ENCODE assay signal across 27 mouse cellular contexts in the genomic region with DNA sequence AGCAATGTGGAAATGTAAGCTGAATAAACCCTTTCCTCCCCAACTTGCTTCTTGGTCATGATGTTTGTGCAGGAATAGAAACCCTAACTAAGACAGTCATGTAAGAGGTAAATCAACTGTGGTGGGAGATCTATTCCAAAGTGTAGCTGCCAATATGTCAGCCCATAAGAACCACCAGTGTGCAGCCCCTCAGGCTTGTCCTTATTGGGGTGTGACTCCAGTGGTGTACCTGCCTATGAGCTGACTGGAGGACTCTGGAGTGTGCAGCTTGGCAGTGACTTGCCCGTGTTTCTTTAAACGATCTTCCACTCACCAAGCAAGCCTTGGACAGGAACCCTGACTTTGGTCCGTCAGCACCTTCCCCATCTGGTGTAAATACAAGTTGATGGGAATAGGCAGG.
DNase-seq lines count a peak whose midpoint lies in the region; ATAC-seq and TF ChIP-seq lines count a peak whose summit lies in the region.
"Had no signal": no experiment of that assay in that cellular context is flagged by ENCODE, and none has a peak within 500 bp of the region (broad histone marks: within the 10 kb centered on the region; RNA-seq: fewer than 3 reads in every experiment).

No protein-coding gene starts in this region.

- intact Hi-C loops in left cerebral cortex, postnatal 36 days (cut with DNase I), result no loop called here

- DNase-seq in G1E (ENCODE audit: low spot score) (no peak), MEL (ENCODE audit: low read depth, low spot score) (peak; percentile 28)
- peak in 2 of 3 experiments; percentile 16 to 22 for DNase-seq in liver, embryonic 14.5 days (ENCODE audit: low read depth in 3 of 3, low spot score in 3 of 3)
- no peak for DNase-seq in left cerebral cortex, postnatal 36 days (ENCODE audit: low spot score in 2 of 2)
- no peak for DNase-seq in layer of hippocampus, adult 8-10 months (ENCODE audit: low spot score in 2 of 2)
- DNase-seq: adrenal gland, postnatal 36 days; cerebellum, adult 18-20 months; cerebellum, postnatal 25 days; embryo, embryonic 11 days; gastrocnemius, postnatal 10 days; kidney, postnatal 36 days; left cerebral cortex, postnatal 4 days; right cerebral cortex, adult 18-20 months; right cerebral cortex, postnatal 4 days had no signal

- H3K4me3 ChIP-seq in G1E (ENCODE audit: low read depth, low read length) (peak overlapping the region; percentile 59; the same call in 1 of the 2 replicates), MEL (ENCODE audit: control insufficient read depth in 1 of 2, insufficient read depth in 1 of 2, low read depth in 2 of 2, low read length in 2 of 2) (peak overlapping the region in 1 of 2 experiments; percentile 45; a peak in 2 of 4 replicates)
- peak overlapping the region; percentile 40 for H3K4me3 ChIP-seq in erythroblast, embryonic 14.5 days (replicated peaks)
- H3K4me3 ChIP-seq in liver, embryonic 14.5 days (ENCODE audit: insufficient read depth in 1 of 2, low read depth in 2 of 2, low read length in 2 of 2), result no peak overlapping the region
- H3K4me3 ChIP-seq: embryonic facial prominence, embryonic 13.5 days; forebrain, embryonic 15.5 days; left cerebral cortex, adult 2 months; limb, embryonic 15.5 days; neural tube, embryonic 15.5 days; stomach, embryonic 15.5 days had no signal

- H3K4me1 ChIP-seq in G1E (ENCODE audit: insufficient read depth, low read depth, low read length) (peaks cover 52% of the 10 kb centered on the region), MEL (ENCODE audit: control insufficient read depth in 1 of 2, insufficient read depth in 2 of 2, low read length in 2 of 2) (peaks cover 2 to 4% of the 10 kb centered on the region in 2 experiments)
- peaks cover 82% of the 10 kb centered on the region for H3K4me1 ChIP-seq in erythroblast, embryonic 14.5 days (ENCODE audit: control insufficient read depth)
- peaks cover 36 to 42% of the 10 kb centered on the region in 2 experiments for H3K4me1 ChIP-seq in liver, embryonic 14.5 days (replicated peaks; ENCODE audit: control insufficient read depth in 2 of 2, insufficient read depth in 2 of 2, low read length in 1 of 2)
- H3K4me1 ChIP-seq: limb, embryonic 15.5 days; stomach, embryonic 15.5 days had no signal

- no peak for ATAC-seq in G1E (ENCODE audit: extremely low read depth, insufficient number of reproducible peaks, low FRiP score, poor library complexity, severe bottlenecking)
- ATAC-seq in liver, embryonic 14.5 days (ENCODE audit: insufficient read depth), result peak; percentile 12; the same call in 1 of the 2 replicates
- ATAC-seq in megakaryocyte, adult 5-6 weeks (ENCODE audit: poor library complexity, severe bottlenecking), result no peak
- ATAC-seq: forebrain, embryonic 15.5 days; hindbrain, embryonic 16.5 days; lung, postnatal 0 days had no signal

- H3K4me2 ChIP-seq in liver, embryonic 14.5 days (ENCODE audit: low read depth), result peak overlapping the region; percentile 73
- H3K4me2 ChIP-seq: embryonic facial prominence, embryonic 13.5 days; forebrain, embryonic 15.5 days; heart, embryonic 11.5 days; limb, embryonic 15.5 days; midbrain, embryonic 11.5 days; neural tube, embryonic 15.5 days; stomach, embryonic 15.5 days had no signal

- no peak for TF ChIP-seq POLR2A in MEL (IDR thresholded peaks at IDR 0.05; ENCODE audit: control insufficient read depth in 1 of 2, insufficient read depth in 1 of 2, low read depth in 1 of 2, low read length in 2 of 2, poor library complexity in 1 of 2)

- TF ChIP-seq CTCF in G1E (IDR thresholded peaks at IDR 0.05; ENCODE audit: low read depth, low read length), result no peak
- no peak for TF ChIP-seq CTCF in MEL (IDR thresholded peaks at IDR 0.05 in 2 of 3, conservative IDR thresholded peaks at IDR 0.05 in 1 of 3; ENCODE audit: control insufficient read depth in 1 of 3, insufficient read depth in 1 of 3, low read depth in 2 of 3, low read length in 3 of 3, poor library complexity in 1 of 3, severe bottlenecking in 1 of 3)
- TF ChIP-seq CTCF in liver, embryonic 14.5 days (IDR thresholded peaks at IDR 0.05; ENCODE audit: low read depth), result no peak

- no peak for TF ChIP-seq EP300 in MEL (IDR thresholded peaks at IDR 0.05; ENCODE audit: low read depth in 1 of 2, low read length in 2 of 2)
- no peak for TF ChIP-seq EP300 in liver, embryonic 14.5 days (IDR thresholded peaks at IDR 0.05; ENCODE audit: low read depth)

- H3K27ac ChIP-seq in MEL (ENCODE audit: control insufficient read depth, low read depth, low read length), result peak overlapping the region; percentile 32
- H3K27ac ChIP-seq in liver, embryonic 14.5 days, result peak overlapping the region; percentile 95
- H3K27ac ChIP-seq: embryonic facial prominence, embryonic 13.5 days; forebrain, embryonic 15.5 days; left cerebral cortex, adult 2 months; limb, embryonic 15.5 days; macrophage; neural tube, embryonic 15.5 days; stomach, embryonic 15.5 days had no signal

- no peak overlapping the region for H3K9ac ChIP-seq in MEL (ENCODE audit: control insufficient read depth, low read depth, low read length, poor library complexity, severe bottlenecking)
- H3K9ac ChIP-seq in liver, embryonic 14.5 days (replicated peaks), result peak overlapping the region; percentile 57
- H3K9ac ChIP-seq: embryonic facial prominence, embryonic 13.5 days; forebrain, embryonic 15.5 days; limb, embryonic 15.5 days; neural tube, embryonic 15.5 days; stomach, embryonic 15.5 days had no signal

- H3K9me3 ChIP-seq in G1E (replicated peaks), result 0 out of 2 replicates have a peak, but pooled peaks cover 8% of the 10 kb centered on the region
- H3K9me3 ChIP-seq in MEL (replicated peaks; ENCODE audit: insufficient read depth, low read length), result no peaks in the 10 kb centered on the region
- H3K9me3 ChIP-seq in erythroblast, embryonic 14.5 days (ENCODE audit: control insufficient read depth, low read length), result peaks cover 7% of the 10 kb centered on the region
- H3K9me3 ChIP-seq in liver, embryonic 14.5 days (ENCODE audit: control insufficient read depth, low read length), result no peaks in the 10 kb centered on the region
- H3K9me3 ChIP-seq: embryonic facial prominence, embryonic 13.5 days; forebrain, embryonic 15.5 days; limb, embryonic 15.5 days; neural tube, embryonic 15.5 days; stomach, embryonic 15.5 days had no signal

- WGBS in liver, embryonic 14.5 days (ENCODE audit: insufficient replicate concordance), result 58% methylated on average over 3 of the region's 3 CpGs

- H3K36me3 ChIP-seq in G1E (replicated peaks) (peaks cover 16% of the 10 kb centered on the region), MEL (ENCODE audit: control insufficient read depth in 1 of 2, insufficient read depth in 2 of 2, low read length in 2 of 2) (peaks cover 0 to 12% of the 10 kb centered on the region in 2 experiments; a peak in 2 of 4 replicates)
- H3K36me3 ChIP-seq in erythroblast, embryonic 14.5 days (ENCODE audit: control insufficient read depth), result peaks cover 18% of the 10 kb centered on the region
- no peaks in the 10 kb centered on the region for H3K36me3 ChIP-seq in liver, embryonic 14.5 days (replicated peaks; ENCODE audit: control insufficient read depth, insufficient read depth, low read depth)
- H3K36me3 ChIP-seq: embryonic facial prominence, embryonic 13.5 days; forebrain, embryonic 15.5 days; limb, embryonic 15.5 days; neural tube, embryonic 15.5 days; stomach, embryonic 15.5 days had no signal

- TF ChIP-seq RAD21 in MEL (IDR thresholded peaks at IDR 0.05; ENCODE audit: low read depth, low read length), result no peak

- no peaks in the 10 kb centered on the region for H3K27me3 ChIP-seq in G1E (ENCODE audit: insufficient read depth, low read length)
- H3K27me3 ChIP-seq in MEL (ENCODE audit: control insufficient read depth in 1 of 2, insufficient read depth in 2 of 2, low read length in 2 of 2), result no peaks in the 10 kb centered on the region
- H3K27me3 ChIP-seq in erythroblast, embryonic 14.5 days (ENCODE audit: control insufficient read depth), result no peaks in the 10 kb centered on the region
- no peaks in the 10 kb centered on the region for H3K27me3 ChIP-seq in liver, embryonic 14.5 days (ENCODE audit: control insufficient read depth, insufficient read depth, low read length)
- H3K27me3 ChIP-seq: embryonic facial prominence, embryonic 13.5 days; forebrain, embryonic 15.5 days; limb, embryonic 15.5 days; neural tube, embryonic 15.5 days; stomach, embryonic 15.5 days had no signal

- no peaks in the 10 kb centered on the region for H3K79me2 ChIP-seq in MEL (ENCODE audit: control insufficient read depth, insufficient read depth, low read length, poor library complexity)

TF ChIP-seq in MEL, 35 proteins besides CTCF, POLR2A, EP300 and RAD21:
- no peak for TF ChIP-seq ELF1 (IDR thresholded peaks at IDR 0.05; ENCODE audit: low read depth, low read length)
- no peak for TF ChIP-seq MYC (IDR thresholded peaks at IDR 0.05; ENCODE audit: low read depth, low read length)
- no peak for TF ChIP-seq ZC3H11A (IDR thresholded peaks at IDR 0.05; ENCODE audit: low read depth, low read length)
- no peak for TF ChIP-seq CHD2 (IDR thresholded peaks at IDR 0.05; ENCODE audit: low read length)
- TF ChIP-seq KAT2A (conservative IDR thresholded peaks at IDR 0.05; ENCODE audit: low read depth, low read length), result no peak
- no peak for TF ChIP-seq UBTF (IDR thresholded peaks at IDR 0.05; ENCODE audit: borderline replicate concordance, insufficient read depth, low read depth, low read length)
- TF ChIP-seq GABPA (IDR thresholded peaks at IDR 0.05; ENCODE audit: low read depth, low read length), result no peak
- TF ChIP-seq HCFC1 (IDR thresholded peaks at IDR 0.05; ENCODE audit: low read depth, low read length), result no peak
- TF ChIP-seq POLR2AphosphoS5 (IDR thresholded peaks at IDR 0.05; ENCODE audit: borderline replicate concordance, low read depth, low read length), result no peak
- no peak for TF ChIP-seq POLR2AphosphoS2 (IDR thresholded peaks at IDR 0.05; ENCODE audit: low read length)
- no peak for TF ChIP-seq MAFK (IDR thresholded peaks at IDR 0.05; ENCODE audit: borderline replicate concordance, low read depth, low read length)

Comparison
In these comparisons a context has a peak if more than half of its experiments do, and no peak if none do; other contexts are left out.
1. DNase-seq: peak in MEL (single experiment) and liver, embryonic 14.5 days (2 of 3); none in G1E (single experiment), left cerebral cortex, postnatal 36 days (0 of 2) and layer of hippocampus, adult 8-10 months (0 of 2).
2. H3K4me3 ChIP-seq: peak in G1E (single experiment) and erythroblast, embryonic 14.5 days (single experiment); none in liver, embryonic 14.5 days (0 of 2).